Mouse (Mus musculus): ENCODE results near the gene Wdr89. TPM values are rescaled to one million over a fixed set of nuclear protein-coding genes. Genes with fewer than 3 reads are reported as not detected.

The Wdr89 gene
- polyA plus RNA-seq, 1 experiment = 7.6 TPM

DNA sequence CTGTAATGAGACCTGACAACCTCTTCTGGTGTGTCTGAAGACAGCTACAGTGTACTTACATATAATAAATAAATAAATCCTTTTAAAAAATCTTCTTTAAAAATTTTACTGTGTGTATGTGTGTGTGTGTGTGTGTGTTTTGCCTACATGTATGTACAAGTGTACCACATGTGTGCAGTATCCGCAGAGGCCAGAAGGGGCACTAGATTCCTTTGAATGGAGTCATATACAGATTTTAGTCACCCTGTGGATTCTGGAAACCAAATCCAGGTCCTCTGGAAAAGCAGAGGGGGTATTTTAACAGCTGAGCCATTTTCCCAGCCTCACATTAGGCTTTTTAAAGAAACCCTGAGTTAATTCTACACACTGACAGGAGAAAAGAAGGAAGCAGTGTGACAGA, 27.6 kb downstream of the Wdr89 start:
- DNase-seq (ENCODE audit: low read depth) = no peak
- TF ChIP-seq POLR2A (IDR thresholded peaks at IDR 0.05; ENCODE audit: borderline replicate concordance, extremely low read depth, insufficient read depth, insufficient read length, poor library complexity, severe bottlenecking) = no peak

DNA sequence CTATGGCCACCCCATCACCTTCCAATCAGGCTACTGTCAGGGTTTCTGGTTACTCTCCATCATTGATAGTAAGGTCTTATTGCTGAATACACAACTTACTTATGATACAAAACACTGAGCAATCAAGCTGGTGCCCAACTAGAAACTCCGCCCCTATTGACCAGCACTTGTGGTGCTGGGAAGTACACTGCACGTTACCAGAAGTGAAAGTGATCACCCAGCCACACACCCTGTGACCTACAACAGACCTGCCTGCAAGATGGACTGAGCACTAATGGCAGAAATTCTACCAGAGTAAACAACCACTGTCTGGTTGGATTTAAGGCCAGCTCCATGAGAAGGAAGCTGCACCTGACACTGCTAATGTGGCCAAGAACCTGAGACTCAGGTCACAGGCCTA, 31.0 kb downstream of the Wdr89 start:
- TF ChIP-seq CTCF (IDR thresholded peaks at IDR 0.05; ENCODE audit: borderline replicate concordance, extremely low read depth, insufficient read depth, insufficient read length) (no peak), POLR2A (IDR thresholded peaks at IDR 0.05; ENCODE audit: borderline replicate concordance, extremely low read depth, insufficient read depth, insufficient read length, poor library complexity, severe bottlenecking) (no peak)
- DNase-seq (ENCODE audit: low read depth) = no peak

DNA sequence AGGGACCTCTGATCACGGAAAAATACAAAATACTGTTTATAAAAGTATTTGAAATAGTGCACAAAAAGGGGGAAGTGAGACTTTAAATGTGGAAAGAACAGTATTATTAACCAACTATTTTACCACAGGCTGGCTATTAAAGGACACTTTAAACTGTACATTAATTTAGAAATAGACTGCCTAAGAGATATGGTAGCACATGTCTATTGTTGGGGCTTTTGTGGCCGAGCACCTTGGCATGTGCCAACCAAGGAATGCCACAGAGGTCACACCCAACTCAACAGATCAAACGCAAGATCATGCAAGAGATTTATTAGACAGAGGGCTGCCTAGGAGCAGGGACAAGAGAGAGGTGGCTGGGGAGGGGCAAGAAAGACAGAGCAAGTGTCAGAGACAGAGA, 32.2 kb downstream of the Wdr89 start:
- TF ChIP-seq POLR2A (IDR thresholded peaks at IDR 0.05; ENCODE audit: borderline replicate concordance, extremely low read depth, insufficient read depth, insufficient read length, poor library complexity, severe bottlenecking) (no peak), CTCF (IDR thresholded peaks at IDR 0.05; ENCODE audit: borderline replicate concordance, extremely low read depth, insufficient read depth, insufficient read length) (no peak)
- DNase-seq (ENCODE audit: low read depth) = no peak

DNA sequence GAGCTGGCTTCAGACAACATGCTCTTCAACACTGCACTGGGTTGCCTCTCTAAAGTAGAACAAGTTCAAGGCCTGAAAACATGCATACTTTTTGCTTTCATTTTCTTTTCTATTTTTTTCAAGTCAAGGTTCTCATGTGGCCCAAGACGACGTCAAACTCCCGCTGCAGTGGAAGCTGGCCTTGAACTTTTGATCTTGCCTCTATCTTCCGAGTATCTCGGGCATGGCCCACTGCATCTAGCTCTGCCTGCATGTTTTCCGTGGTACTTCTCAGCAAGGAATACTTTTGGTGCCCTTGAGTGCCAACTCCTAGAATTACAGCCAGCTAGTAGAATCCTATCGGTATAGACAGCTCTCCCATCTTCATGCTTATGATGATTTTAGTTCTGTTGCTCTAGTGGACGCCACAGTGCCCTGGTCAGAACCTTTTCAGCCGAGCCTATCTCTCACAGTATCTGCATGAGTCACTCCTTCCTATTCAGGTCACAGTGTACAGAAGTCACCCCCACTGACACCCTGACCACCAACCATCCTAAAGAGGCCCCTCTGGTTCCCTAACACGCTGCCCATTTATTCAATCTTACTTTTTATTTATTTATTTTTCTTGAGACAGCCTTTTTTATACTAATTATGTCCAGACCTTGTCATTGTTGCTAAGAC, 33.4 kb downstream of the Wdr89 start:
- TF ChIP-seq CTCF (IDR thresholded peaks at IDR 0.05; ENCODE audit: borderline replicate concordance, extremely low read depth, insufficient read depth, insufficient read length) = no peak
- TF ChIP-seq POLR2A (IDR thresholded peaks at IDR 0.05; ENCODE audit: borderline replicate concordance, extremely low read depth, insufficient read depth, insufficient read length, poor library complexity, severe bottlenecking) = no peak

DNA sequence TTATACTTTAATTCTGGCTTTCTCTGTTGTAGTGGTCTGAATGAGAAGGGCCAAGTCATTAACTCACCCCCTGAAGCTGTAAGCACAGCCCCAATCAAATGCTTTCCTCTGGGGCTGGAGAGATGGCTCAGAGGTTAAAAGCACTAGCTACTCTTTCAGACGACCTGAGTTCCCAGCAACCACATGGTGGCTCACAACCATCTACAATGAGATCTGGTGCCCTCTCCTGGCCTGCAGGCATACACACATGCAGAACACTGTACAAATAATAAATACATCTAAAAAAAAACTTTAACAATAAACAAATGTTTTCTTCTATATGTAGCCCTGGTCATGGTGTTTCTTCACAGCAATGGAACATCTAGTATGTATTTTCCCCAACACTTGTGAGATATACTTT, 39.7 kb downstream of the Wdr89 start:
- TF ChIP-seq POLR2A (IDR thresholded peaks at IDR 0.05; ENCODE audit: borderline replicate concordance, extremely low read depth, insufficient read depth, insufficient read length, poor library complexity, severe bottlenecking) (no peak), CTCF (IDR thresholded peaks at IDR 0.05; ENCODE audit: borderline replicate concordance, extremely low read depth, insufficient read depth, insufficient read length) (no peak)
- DNase-seq (ENCODE audit: low read depth) = no peak

More for the DNA sequence above, 33.4 kb downstream of the Wdr89 start:
- DNase-seq (ENCODE audit: low read depth) = no peak

DNA sequence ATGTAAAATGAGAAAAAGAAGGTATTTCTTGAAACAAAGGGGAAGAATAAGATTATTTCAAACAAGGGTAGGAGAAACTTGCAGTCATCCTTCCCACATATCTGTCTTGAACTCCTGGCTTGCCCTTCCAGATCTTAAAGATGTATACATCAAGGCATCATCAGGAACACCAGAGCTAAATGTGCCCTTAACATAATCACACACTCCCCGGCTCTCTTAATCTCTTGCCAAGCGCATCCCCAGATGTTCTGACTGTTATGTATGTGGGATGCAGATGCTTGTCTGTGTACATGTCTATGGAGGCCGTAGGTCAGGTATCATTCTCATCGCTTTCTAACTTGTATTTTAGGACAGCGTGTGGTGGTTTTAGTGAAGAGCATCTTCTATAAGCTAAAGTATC, 46.0 kb downstream of the Wdr89 start:
- no peak for DNase-seq (ENCODE audit: low read depth)
- TF ChIP-seq CTCF (IDR thresholded peaks at IDR 0.05; ENCODE audit: borderline replicate concordance, extremely low read depth, insufficient read depth, insufficient read length) = no peak
- TF ChIP-seq POLR2A (IDR thresholded peaks at IDR 0.05; ENCODE audit: borderline replicate concordance, extremely low read depth, insufficient read depth, insufficient read length, poor library complexity, severe bottlenecking) = no peak

DNA sequence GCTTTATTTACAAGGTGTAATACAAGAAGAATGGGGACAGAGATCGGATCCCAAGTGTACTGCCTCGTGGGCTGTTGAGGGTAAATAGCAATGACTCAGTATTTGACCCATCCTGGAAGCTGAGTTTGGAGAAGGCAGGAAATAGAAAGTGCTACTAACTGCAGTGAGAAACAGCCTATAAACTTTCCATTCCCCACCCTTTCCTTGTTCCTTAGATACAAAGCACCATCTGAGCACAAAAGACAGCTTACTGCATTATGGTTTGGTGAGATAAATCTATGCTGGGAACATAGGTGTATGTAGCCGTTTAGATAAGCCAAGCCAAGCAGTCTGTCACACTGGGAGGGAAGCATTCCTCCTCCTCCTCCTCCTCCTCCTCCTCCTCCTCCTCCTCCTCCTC, 46.5 kb downstream of the Wdr89 start:
- DNase-seq (ENCODE audit: low read depth) = no peak
- TF ChIP-seq CTCF (IDR thresholded peaks at IDR 0.05; ENCODE audit: borderline replicate concordance, extremely low read depth, insufficient read depth, insufficient read length) = no peak
- no peak for TF ChIP-seq POLR2A (IDR thresholded peaks at IDR 0.05; ENCODE audit: borderline replicate concordance, extremely low read depth, insufficient read depth, insufficient read length, poor library complexity, severe bottlenecking)

DNA sequence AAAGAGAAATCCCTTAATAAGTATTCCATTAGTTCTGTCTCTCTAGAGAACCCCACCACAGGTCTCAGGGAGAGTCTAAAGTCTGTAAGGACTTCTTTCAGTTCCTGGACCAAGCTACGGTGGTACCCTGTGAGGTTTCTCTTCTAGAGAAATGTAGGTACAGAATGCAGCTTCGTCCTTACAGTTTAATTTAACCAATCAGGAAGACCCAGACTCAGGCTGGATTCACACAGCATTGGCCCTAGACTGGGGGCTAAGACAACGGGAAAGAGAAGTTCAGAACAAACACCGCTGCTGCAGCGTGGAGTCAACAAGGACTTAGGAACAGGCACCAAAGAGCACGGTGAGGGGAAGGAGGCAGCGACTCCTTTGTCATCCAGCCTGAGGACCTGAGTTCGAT, 52.5 kb downstream of the Wdr89 start:
- no peak for DNase-seq (ENCODE audit: low read depth)
- TF ChIP-seq CTCF (IDR thresholded peaks at IDR 0.05; ENCODE audit: borderline replicate concordance, extremely low read depth, insufficient read depth, insufficient read length) (no peak), POLR2A (IDR thresholded peaks at IDR 0.05; ENCODE audit: borderline replicate concordance, extremely low read depth, insufficient read depth, insufficient read length, poor library complexity, severe bottlenecking) (no peak)

DNA sequence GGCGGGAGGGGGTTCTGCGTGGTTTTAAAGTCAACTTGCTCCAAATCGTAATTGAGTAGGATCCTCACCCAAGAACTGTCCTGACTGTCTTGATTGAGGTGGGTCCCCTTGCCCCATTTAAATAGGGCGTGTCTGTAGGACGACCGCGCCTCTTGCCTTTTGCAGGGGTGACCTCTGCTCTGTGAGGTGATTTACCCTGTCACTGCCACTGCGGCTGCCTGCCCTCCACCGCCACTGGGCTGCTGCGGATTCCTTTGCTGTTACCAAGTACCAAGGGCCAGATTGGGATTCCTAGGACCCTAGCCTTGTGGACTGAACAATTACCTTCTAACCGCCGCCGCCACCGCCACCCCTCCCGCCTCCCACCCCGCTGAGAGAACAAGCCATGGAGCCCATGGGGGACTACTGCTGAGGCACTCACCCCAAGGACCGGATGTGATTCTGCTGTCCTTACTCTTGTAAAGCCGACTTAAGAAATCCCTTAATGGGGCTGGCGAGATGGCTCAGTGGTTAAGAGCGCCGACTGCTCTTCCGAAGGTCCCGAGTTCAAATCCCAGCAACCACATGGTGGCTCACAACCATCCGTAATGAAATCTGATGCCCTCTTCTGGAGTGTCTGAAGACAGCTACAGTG, 53.1 kb downstream of the Wdr89 start:
- TF ChIP-seq CTCF (IDR thresholded peaks at IDR 0.05; ENCODE audit: borderline replicate concordance, extremely low read depth, insufficient read depth, insufficient read length) (no peak), POLR2A (IDR thresholded peaks at IDR 0.05; ENCODE audit: borderline replicate concordance, extremely low read depth, insufficient read depth, insufficient read length, poor library complexity, severe bottlenecking) (no peak)

DNA sequence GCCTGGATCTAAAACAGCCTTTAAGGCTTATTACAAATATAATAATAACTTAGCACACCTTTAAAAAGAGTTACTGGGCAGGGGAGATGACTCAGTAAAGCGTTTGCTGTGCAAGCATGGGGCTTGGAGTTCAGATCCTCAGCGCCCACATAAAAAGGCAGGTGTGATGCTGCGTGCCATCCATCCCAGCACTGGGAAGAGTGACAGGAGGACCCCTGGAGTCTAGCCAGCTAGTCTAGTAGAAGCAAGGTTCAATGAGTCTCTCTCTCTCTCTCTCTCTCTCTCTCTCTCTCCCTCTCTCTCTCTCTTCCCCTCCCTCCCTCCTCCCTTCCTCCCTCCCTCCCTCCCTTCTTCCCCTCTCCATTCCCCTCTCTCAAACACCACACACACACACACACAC, 53.8 kb downstream of the Wdr89 start:
- DNase-seq (ENCODE audit: low read depth) = no peak
- TF ChIP-seq POLR2A (IDR thresholded peaks at IDR 0.05; ENCODE audit: borderline replicate concordance, extremely low read depth, insufficient read depth, insufficient read length, poor library complexity, severe bottlenecking) (no peak), CTCF (IDR thresholded peaks at IDR 0.05; ENCODE audit: borderline replicate concordance, extremely low read depth, insufficient read depth, insufficient read length) (no peak)

More for the DNA sequence above, 53.1 kb downstream of the Wdr89 start:
- no peak for DNase-seq (ENCODE audit: low read depth)

DNA sequence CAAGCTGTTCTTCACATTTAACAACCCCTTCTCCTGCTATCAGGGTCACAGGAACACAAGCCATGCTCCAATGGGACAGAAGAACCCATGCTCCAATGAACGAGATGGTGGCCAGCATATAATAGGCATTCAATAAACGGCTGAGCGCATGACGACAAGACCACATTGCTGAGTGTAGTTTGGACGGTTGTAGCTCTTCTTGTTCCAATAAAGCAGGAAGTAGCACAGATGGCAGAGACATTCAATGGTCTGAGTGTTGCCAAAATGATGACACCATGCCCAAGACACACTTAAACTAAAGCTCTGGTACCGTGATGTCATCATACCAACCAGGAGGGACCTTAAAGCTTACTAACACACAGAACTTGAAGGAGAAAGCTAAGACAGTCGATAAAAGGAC, 56.6 kb downstream of the Wdr89 start:
- no peak for TF ChIP-seq CTCF (IDR thresholded peaks at IDR 0.05; ENCODE audit: borderline replicate concordance, extremely low read depth, insufficient read depth, insufficient read length)
- DNase-seq (ENCODE audit: low read depth) = peak; percentile 22

DNA sequence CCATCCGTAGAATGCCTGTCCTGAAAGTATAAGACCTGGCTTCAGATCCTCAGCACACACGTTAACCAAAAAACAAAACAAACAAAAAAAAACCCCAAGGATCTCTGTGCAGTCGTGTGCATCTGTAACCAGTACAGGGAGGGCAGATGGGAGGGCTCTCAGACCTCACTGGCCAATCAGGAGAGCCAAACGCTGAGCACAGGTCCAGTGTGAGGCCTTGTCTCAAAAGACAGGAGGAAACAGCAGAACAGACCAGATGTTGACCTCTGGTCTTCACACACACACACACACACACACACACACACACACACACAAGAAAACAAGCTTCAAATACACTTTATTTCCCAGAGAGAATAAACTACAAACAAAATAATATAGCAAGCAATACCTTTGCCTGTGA, 69.8 kb downstream of the Wdr89 start:
- TF ChIP-seq POLR2A (IDR thresholded peaks at IDR 0.05; ENCODE audit: borderline replicate concordance, extremely low read depth, insufficient read depth, insufficient read length, poor library complexity, severe bottlenecking) = no peak
- no peak for TF ChIP-seq CTCF (IDR thresholded peaks at IDR 0.05; ENCODE audit: borderline replicate concordance, extremely low read depth, insufficient read depth, insufficient read length)
- no peak for DNase-seq (ENCODE audit: low read depth)

Data from brain, embryonic 14.5 days (tissue).